Mouse (Mus musculus) intestine, embryonic 14.5 days (tissue): ENCODE data around the gene Chad. TPM values are rescaled to one million over a fixed set of nuclear protein-coding genes. Genes with fewer than 3 reads are reported as not detected.
A peak's percentile ranks its signal among the peaks of the same experiment; 100 is the strongest.

Source experiments
- ATAC-seq: fragments of 200-750 bp; cut with Nextera tagmentation; replicated peaks from 2 replicates; pipeline ENCODE4 v1.8.0; 2017; ENCODE audit warnings: low read depth, moderate number of reproducible peaks, moderate TSS enrichment, moderate library complexity; ENCODE audit not compliant: low FRiP score, low TSS enrichment
- DNase-seq: peaks from one replicate; pipeline ENCODE4 v3.0.0-alpha.2; 2018; ENCODE audit warnings: low spot score
- H3K27ac ChIP-seq: fragments of 300-500 bp; sonication (generic); 2 replicates; pipeline ENCODE4 v1.5.1; 2014; ENCODE audit warnings: low read depth, mild to moderate bottlenecking, control low read depth
- H3K27me3 ChIP-seq: fragments of 300-500 bp; sonication (generic); replicated peaks from 2 replicates; pipeline ENCODE4 v1.6.1; 2014; ENCODE audit warnings: low read length, control low read depth; ENCODE audit not compliant: control insufficient read depth, insufficient read depth
- H3K36me3 ChIP-seq: fragments of 300-500 bp; sonication (generic); 2 replicates; pipeline ENCODE4 v1.6.1; 2014; ENCODE audit warnings: low read length, control low read depth; ENCODE audit not compliant: control insufficient read depth, insufficient read depth
- H3K4me1 ChIP-seq: fragments of 300-500 bp; sonication (generic); replicated peaks from 2 replicates; pipeline ENCODE4 v1.6.1; 2014; ENCODE audit warnings: low read length, control low read depth, mixed read lengths; ENCODE audit not compliant: control insufficient read depth, insufficient read depth
- H3K4me2 ChIP-seq: fragments of 300-500 bp; sonication (generic); 2 replicates; pipeline ENCODE4 v1.6.1; 2014; ENCODE audit warnings: low read length
- H3K4me3 ChIP-seq: fragments of 300-500 bp; sonication (generic); 2 replicates; pipeline ENCODE4 v1.5.1; 2014; ENCODE audit warnings: low read depth, low read length, control low read depth, mixed read lengths
- H3K9ac ChIP-seq: fragments of 300-500 bp; sonication (generic); 2 replicates; pipeline ENCODE4 v1.6.1; 2014; ENCODE audit warnings: mild to moderate bottlenecking, low read length
- H3K9me3 ChIP-seq: fragments of 300-500 bp; sonication (generic); 2 replicates; pipeline ENCODE4 v1.6.1; 2016; ENCODE audit warnings: low read length, control low read depth; ENCODE audit not compliant: control insufficient read depth
- WGBS: fragments of 180-500 bp; shearing (Covaris S2); extraction: QIAGEN DNeasy Blood & Tissue Kit; methylation state at CpG from one replicate; pipeline ENCODE4 v1.1.7; 2014; 5-methylcytosine and 5-hydroxymethylcytosine counted together
- polyA plus RNA-seq: library from polyadenylated mRNA; unstranded; fragments of >200 nt; fragmentation: Nextera tagmentation; extraction: Ambion mirVana; gene quantifications from 2 replicates; pipeline ENCODE4 v1.2.1, GENCODE M21; 2014

Gene Chad
- polyA plus RNA-seq, 1 experiment from 2014 or later: 1.2 TPM

- H3K9ac ChIP-seq: no peak overlapping the region
Measured at GRCm38 (mm10) chr11:94550442-94550744, 14.5 kb upstream of the Chad start.

GRCm38 (mm10) chr11:94558226-94558625 is 6.6 kb upstream of the Chad start:
- Histone ChIP-seq H3K27me3 (no peaks in the 10 kb centered on the region), H3K4me1 (no peaks in the 10 kb centered on the region), H3K9ac (no peak overlapping the region), H3K4me2 (no peak overlapping the region), H3K9me3 (no peaks in the 10 kb centered on the region), H3K4me3 (no peak overlapping the region), H3K27ac (no peak overlapping the region), H3K36me3 (no peaks in the 10 kb centered on the region)
- WGBS: 65% methylated on average over 3 of the region's 3 CpGs
- DNase-seq: no peak
- ATAC-seq: no peak

More at GRCm38 (mm10) chr11:94550442-94550744, 14.5 kb upstream of the Chad start:
- DNase-seq: no peak
- Histone ChIP-seq H3K4me3 (no peak overlapping the region), H3K27me3 (no peaks in the 10 kb centered on the region), H3K4me1 (no peaks in the 10 kb centered on the region), H3K4me2 (no peak overlapping the region), H3K9me3 (no peaks in the 10 kb centered on the region), H3K36me3 (no peaks in the 10 kb centered on the region), H3K27ac (no peak overlapping the region)
- no peak for ATAC-seq
- 78% methylated on average over 5 of the region's 5 CpGs for WGBS

DNA sequence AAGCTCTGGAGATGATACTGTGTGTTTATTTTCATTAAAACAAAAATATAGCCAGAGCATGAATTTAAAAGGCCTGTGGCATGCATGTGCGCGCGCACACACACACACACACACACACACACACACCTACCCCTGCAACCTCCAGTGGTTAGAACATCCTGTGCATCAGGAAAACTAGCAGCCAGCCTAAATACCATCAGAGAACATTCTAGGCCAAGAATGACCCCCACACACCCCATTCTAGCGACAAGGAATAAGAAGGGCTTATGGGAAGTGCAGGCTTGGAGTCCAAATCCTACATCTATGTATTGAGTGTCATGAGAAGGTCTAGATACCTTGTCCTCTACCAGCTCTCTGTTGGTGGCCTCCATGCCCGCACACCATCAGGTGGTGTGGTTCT is 1.5 kb upstream of the Chad start:
- 95% methylated on average over 5 of the region's 5 CpGs for WGBS
- peaks cover 11% of the 10 kb centered on the region for H3K4me1 ChIP-seq
- no peaks in the 10 kb centered on the region for H3K36me3 ChIP-seq
- no peaks in the 10 kb centered on the region for H3K9me3 ChIP-seq
- H3K4me3 ChIP-seq: no peak overlapping the region
- H3K27me3 ChIP-seq: peaks cover 18% of the 10 kb centered on the region
- DNase-seq: no peak
- no peak overlapping the region for H3K4me2 ChIP-seq
- no peak for ATAC-seq
- no peak overlapping the region for H3K27ac ChIP-seq
- no peak overlapping the region for H3K9ac ChIP-seq

DNA sequence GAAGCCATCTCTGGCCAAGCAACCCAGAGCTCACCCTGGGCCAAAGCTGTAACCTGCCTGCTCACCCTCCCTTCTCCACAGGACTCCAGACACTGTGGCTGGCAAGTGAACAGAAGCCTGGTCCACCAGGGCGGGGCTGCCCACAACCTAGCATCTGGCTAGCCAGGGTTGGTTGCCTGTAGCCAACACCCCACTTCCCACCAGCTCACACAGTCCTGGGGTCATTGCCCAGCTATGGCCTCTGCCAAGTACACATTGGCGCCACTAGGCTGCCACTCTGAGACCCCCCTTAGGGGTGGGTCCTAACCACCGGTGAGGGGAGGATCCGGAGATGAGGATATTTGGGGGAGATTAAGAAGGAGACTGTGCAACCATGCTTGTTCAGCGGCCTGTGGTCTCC is 1.0 kb upstream of the Chad start:
- 0 out of 2 replicates have a peak, but pooled peaks cover 4% of the 10 kb centered on the region for H3K36me3 ChIP-seq
- H3K4me3 ChIP-seq: 0 out of 2 replicates have a peak overlapping the region, but pooled peaks have one; percentile 0
- H3K9ac ChIP-seq: no peak overlapping the region
- H3K27ac ChIP-seq: no peak overlapping the region
- H3K4me2 ChIP-seq: peak overlapping the region; percentile 47
- peaks cover 18% of the 10 kb centered on the region for H3K27me3 ChIP-seq
- 0 out of 2 replicates have a peak, but pooled peaks have one; percentile 9 for ATAC-seq
- H3K9me3 ChIP-seq: no peaks in the 10 kb centered on the region
- 58% methylated on average over 5 of the region's 5 CpGs for WGBS
- DNase-seq: no peak
- peaks cover 11% of the 10 kb centered on the region for H3K4me1 ChIP-seq

DNA sequence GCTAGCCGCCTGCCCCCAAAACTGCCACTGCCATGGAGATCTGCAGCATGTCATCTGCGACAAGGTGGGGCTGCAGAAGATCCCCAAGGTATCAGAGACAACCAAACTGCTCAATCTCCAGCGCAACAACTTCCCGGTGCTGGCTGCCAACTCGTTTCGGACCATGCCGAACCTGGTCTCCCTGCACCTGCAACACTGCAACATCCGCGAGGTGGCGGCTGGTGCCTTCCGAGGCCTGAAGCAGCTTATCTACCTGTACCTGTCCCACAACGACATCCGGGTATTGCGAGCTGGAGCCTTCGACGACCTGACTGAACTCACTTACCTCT is 268 bp downstream of the Chad start:
- Histone ChIP-seq H3K27ac (no peak overlapping the region), H3K36me3 (peaks cover 13% of the 10 kb centered on the region; the same call in 1 of the 2 replicates), H3K27me3 (peaks cover 18% of the 10 kb centered on the region), H3K4me3 (peak overlapping the region; percentile 0; the same call in 1 of the 2 replicates), H3K4me2 (peak overlapping the region; percentile 47), H3K9ac (no peak overlapping the region), H3K4me1 (peaks cover 11% of the 10 kb centered on the region), H3K9me3 (no peaks in the 10 kb centered on the region)
- WGBS: 13% methylated on average over 16 of the region's 16 CpGs
- DNase-seq (peak; percentile 78), ATAC-seq (no peak)

DNA sequence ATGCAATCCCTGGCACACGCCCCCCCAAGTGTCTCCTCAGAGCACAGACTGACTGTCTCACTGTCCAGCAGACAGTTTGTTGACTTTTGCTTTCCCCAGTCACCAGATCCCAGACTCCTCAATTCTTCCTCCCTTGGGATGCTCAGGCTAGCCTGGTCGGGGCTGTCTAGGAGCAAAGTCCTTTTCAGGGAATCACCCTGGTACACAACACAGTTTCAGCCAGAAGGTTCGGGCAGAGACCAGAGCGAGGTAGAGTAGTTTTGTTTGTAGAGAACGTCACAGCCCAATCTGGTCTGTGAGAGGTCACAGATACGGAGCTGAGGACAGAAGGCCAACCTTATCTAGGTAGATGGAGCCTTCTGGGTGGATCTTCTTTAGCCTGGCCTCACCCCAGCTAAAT is 1.7 kb downstream of the Chad start:
- DNase-seq (no peak), ATAC-seq (no peak)
- Histone ChIP-seq H3K9ac (no peak overlapping the region), H3K27ac (no peak overlapping the region), H3K27me3 (peaks cover 18% of the 10 kb centered on the region), H3K4me1 (peaks cover 11% of the 10 kb centered on the region), H3K36me3 (peaks cover 19% of the 10 kb centered on the region), H3K4me3 (no peak overlapping the region), H3K4me2 (no peak overlapping the region), H3K9me3 (no peaks in the 10 kb centered on the region)
- WGBS: 43% methylated on average over 6 of the region's 6 CpGs

GRCm38 (mm10) chr11:94567326-94567725 is 2.5 kb downstream of the Chad start:
- ATAC-seq (no peak), DNase-seq (no peak)
- Histone ChIP-seq H3K27ac (no peak overlapping the region), H3K4me2 (no peak overlapping the region), H3K27me3 (peaks cover 18% of the 10 kb centered on the region), H3K9me3 (no peaks in the 10 kb centered on the region), H3K4me1 (peaks cover 11% of the 10 kb centered on the region), H3K36me3 (peaks cover 19% of the 10 kb centered on the region), H3K9ac (no peak overlapping the region), H3K4me3 (no peak overlapping the region)
- 88% methylated on average over 7 of the region's 7 CpGs for WGBS

DNA sequence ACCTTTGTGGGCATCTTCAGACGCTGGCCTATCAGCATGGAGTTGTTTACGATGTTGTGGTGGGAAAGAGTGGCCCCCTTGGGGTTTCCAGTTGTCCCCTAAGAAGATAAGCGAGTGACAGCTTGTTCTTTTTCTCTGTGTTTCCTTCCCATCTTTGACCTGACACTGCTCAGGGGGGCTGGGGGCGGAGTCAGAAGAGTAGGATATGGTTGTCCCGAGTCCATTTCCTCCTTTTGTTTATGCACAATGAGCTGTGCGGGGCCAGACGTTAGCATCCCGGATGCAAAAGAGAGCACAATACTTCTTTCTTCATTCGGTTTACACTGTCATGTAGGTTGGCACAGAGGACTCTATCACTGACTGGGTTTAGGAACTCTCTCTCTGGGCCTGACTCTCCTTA is 5.8 kb downstream of the Chad start:
- DNase-seq (no peak), ATAC-seq (no peak)
- peaks cover 19% of the 10 kb centered on the region for H3K36me3 ChIP-seq
- no peak overlapping the region for H3K4me3 ChIP-seq
- no peaks in the 10 kb centered on the region for H3K27me3 ChIP-seq
- H3K4me1 ChIP-seq: no peaks in the 10 kb centered on the region
- no peaks in the 10 kb centered on the region for H3K9me3 ChIP-seq
- peak overlapping the region; percentile 64; the same call in 1 of the 2 replicates for H3K27ac ChIP-seq
- no peak overlapping the region for H3K4me2 ChIP-seq
- WGBS: 44% methylated on average over 9 of the region's 9 CpGs
- no peak overlapping the region for H3K9ac ChIP-seq

DNA sequence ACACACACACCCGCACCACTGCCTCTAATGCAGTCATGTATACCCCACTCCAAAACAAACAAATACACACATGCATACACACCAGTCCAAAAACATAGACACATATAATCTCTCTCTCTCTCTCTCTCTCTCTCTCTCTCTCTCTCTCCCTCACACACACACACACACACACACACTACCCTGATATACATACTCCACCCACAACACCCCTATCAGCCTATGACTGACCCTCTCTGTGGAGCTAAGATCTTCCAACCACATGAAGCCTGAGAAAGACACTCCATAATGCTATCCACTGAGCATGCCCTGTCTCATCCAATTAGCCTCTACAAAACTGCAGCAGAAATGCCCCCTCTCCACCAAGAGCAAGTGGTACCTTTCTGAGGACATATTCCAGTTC is 7.0 kb downstream of the Chad start:
- H3K4me1 ChIP-seq: no peaks in the 10 kb centered on the region
- H3K36me3 ChIP-seq: peaks cover 19% of the 10 kb centered on the region

More for the DNA sequence above, 7.0 kb downstream of the Chad start:
- Histone ChIP-seq H3K9ac (no peak overlapping the region), H3K9me3 (no peaks in the 10 kb centered on the region), H3K27ac (no peak overlapping the region), H3K27me3 (no peaks in the 10 kb centered on the region), H3K4me2 (no peak overlapping the region), H3K4me3 (no peak overlapping the region)
- no peak for ATAC-seq
- no peak for DNase-seq
- 95% methylated on average over 1 of the region's 1 CpGs for WGBS
